Mouse (Mus musculus): ENCODE results near the gene Tia1. TPM values are rescaled to one million over a fixed set of nuclear protein-coding genes. Genes with fewer than 3 reads are reported as not detected.

Gene Tia1
- polyA plus RNA-seq, 1 experiment = 323 TPM

DNA sequence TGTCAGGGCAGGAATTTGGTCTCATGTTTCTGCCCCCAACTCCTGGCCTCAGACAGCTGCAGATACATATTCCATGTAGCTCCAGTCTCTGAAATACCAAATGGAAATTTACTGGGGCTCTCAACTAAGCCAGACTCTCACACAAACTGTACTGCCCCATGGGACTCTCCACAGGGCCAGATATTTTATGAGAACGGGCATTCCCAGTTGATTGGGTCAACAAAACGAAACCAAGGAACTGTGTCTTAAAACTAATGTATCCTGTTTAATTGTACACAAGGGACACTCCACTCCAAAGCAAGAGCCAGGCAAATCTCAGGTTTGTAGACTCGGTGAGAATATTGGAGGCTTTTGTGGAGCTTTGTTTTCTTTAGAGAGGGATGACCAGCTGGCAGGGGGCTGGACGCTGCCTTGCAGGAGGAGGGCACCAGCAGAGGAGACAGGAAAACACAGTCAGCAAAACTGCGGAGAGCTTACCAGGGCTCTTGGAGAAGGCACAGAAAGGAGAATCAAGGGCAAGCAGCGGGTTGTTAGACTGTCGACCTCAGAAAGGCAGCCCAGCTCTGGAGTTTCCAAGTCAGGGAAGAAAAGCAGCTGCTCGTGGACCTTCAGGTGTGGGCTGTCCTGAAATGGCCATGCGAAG, 76.3 kb downstream of the Tia1 start:
- 0 out of 2 replicates have a peak, but pooled peaks cover 2% of the 10 kb centered on the region for H3K4me1 ChIP-seq (ENCODE audit: control insufficient read depth, insufficient read depth, low read length)
- peak overlapping the region; percentile 92 for H3K27ac ChIP-seq (ENCODE audit: insufficient read depth, low read depth, low read length)
- peak overlapping the region; percentile 4; the same call in 1 of the 2 replicates for H3K4me3 ChIP-seq (ENCODE audit: insufficient read depth, low read depth, low read length)
- 53% methylated on average over 9 of the region's 9 CpGs for WGBS
- TF ChIP-seq CTCF (IDR thresholded peaks at IDR 0.05; ENCODE audit: insufficient read depth, low read depth, low read length) (no peak), POLR2A (IDR thresholded peaks at IDR 0.05; ENCODE audit: insufficient read depth, low read depth, low read length) (no peak)

DNA sequence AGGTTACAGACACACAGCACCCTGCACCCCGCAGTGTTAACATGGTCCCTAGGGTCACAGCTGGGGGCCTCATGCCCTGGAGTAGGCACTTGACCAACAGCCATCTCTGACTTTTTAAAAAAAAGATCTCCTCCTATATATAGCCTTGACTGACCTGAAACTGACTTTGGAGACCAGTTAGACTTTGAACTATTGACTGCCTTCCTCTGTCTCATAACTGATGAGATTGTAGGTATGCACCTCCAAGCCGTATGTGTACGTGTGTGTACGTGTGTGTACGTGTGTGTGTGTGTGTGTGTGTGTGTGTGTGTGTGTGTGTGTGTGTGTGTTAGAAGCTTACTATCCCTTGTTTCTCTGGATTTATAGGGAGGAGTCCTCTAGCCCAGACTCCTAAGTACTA, 77.9 kb downstream of the Tia1 start:
- Histone ChIP-seq H3K4me1 (ENCODE audit: control insufficient read depth, insufficient read depth, low read length) (0 out of 2 replicates have a peak, but pooled peaks cover 2% of the 10 kb centered on the region), H3K4me3 (ENCODE audit: insufficient read depth, low read depth, low read length) (no peak overlapping the region), H3K27ac (ENCODE audit: insufficient read depth, low read depth, low read length) (no peak overlapping the region)
- TF ChIP-seq POLR2A (IDR thresholded peaks at IDR 0.05; ENCODE audit: insufficient read depth, low read depth, low read length) (no peak), CTCF (IDR thresholded peaks at IDR 0.05; ENCODE audit: insufficient read depth, low read depth, low read length) (no peak)
- WGBS = 94% methylated on average over 5 of the region's 5 CpGs

Other genes starting within 250 kb of the Tia1 start
- gene Tgfa, start 209.0 kb upstream of the Tia1 start, polyA plus RNA-seq (2012; ENCODE audit: insufficient read depth, insufficient read length, low replicate concordance, missing spikeins) = not detected in 2 replicates
- gene Fam136a, start 38.6 kb upstream of the Tia1 start, polyA plus RNA-seq (2012; ENCODE audit: insufficient read depth, insufficient read length, low replicate concordance, missing spikeins) = not detected in 2 replicates
- not detected in 2 replicates for gene Snrpg, start 32.9 kb upstream of the Tia1 start, polyA plus RNA-seq (2012; ENCODE audit: insufficient read depth, insufficient read length, low replicate concordance, missing spikeins)
- gene Pcyox1, start 7.1 kb upstream of the Tia1 start, polyA plus RNA-seq (2012; ENCODE audit: insufficient read depth, insufficient read length, low replicate concordance, missing spikeins) = not detected in 2 replicates
- not detected in 2 replicates for gene Gm44790, start 22.4 kb downstream of the Tia1 start, polyA plus RNA-seq (2012; ENCODE audit: insufficient read depth, insufficient read length, low replicate concordance, missing spikeins)
- gene C87436, start 34.2 kb downstream of the Tia1 start, polyA plus RNA-seq (2012; ENCODE audit: insufficient read depth, insufficient read length, low replicate concordance, missing spikeins) = not detected in 2 replicates
- not detected in 2 replicates for gene Pcbp1, start 122.1 kb downstream of the Tia1 start, polyA plus RNA-seq (2012; ENCODE audit: insufficient read depth, insufficient read length, low replicate concordance, missing spikeins)
- not detected in 2 replicates for gene Asprv1, start 223.9 kb downstream of the Tia1 start, polyA plus RNA-seq (2012; ENCODE audit: insufficient read depth, insufficient read length, low replicate concordance, missing spikeins)

All from olfactory bulb, adult 2 months (tissue).